Mouse (Mus musculus) retina, embryonic 14.5 days (tissue): Measurements from ENCODE around the gene Snai3.
A peak's percentile ranks its signal among the peaks of the same experiment; 100 is the strongest.

Experiments used
- DNase-seq: peaks from one replicate; pipeline ENCODE4 v3.0.0-alpha.2; 2015; ENCODE audit warnings: low spot score

Gene Snai3

DNA sequence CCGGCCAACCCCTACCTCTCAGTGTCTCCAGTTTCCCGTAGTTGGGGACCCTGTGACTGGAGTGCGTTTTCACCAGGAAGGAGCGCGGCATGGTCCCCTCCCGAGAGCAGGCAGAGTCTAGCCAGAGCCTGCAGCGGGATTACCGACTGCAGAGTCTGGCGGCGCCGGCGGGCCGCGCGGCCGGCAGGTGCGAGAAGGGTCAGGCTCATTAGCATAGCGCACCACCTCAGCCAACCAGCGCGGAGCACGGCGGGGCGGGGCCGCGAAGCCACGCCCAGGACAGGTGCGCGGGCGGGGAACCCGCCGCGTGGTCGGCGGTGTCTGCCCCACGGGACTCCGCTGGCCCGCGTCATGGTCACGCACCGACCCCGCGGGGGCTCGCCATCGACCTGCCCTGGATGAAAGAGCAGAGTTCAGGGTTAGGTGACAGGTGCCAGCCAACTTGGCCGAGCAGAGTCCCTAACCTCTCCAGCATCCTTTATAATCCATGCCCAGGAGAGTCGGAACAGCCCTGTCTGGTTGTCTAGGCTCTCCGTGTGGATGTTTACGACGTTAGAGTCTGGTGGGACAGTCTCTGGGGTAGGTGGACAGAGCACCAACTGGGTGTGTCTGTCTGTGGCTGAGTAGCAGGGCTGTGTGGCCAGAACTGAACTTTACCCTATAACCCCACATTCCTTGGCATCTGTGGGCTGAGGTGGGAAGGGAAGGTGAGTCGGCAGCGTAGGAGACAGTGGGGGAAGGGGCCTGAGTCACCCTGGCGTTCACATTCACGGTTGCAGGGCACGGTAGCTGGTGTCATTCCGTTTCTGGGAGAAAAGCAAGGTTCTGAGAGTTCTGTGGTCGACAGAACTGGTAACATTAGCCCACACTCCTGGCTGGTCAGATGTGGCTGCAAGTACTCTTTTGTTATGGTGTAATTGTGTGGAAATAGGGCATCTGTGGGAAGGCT lies at the start of gene Snai3:
Gene Snai3, minus strand, starts transcription at position 210 of the 949 bp plus-strand sequence.
- peak; percentile 63 for DNase-seq

DNA sequence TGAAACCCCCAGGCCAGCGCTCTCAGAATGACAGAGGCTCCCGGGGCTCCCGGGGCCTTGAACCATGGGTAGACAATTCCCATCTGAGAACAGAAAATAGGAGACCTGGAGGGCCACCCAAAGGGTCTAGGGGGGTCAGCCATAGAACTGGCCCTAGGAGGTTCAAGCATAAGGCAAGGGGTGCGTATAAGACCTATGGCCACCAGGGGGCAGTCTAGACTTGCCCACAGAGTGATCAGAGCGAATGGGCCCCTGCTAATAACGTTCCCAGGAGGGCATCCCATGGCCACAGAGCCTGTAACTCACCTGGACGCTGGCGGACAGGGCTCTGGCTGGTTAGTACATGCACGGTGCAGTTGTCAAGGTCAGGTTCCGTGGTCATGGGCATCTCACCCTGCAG lies 40.3 kb upstream of the Snai3 start:
- peak; percentile 97 for DNase-seq

DNA sequence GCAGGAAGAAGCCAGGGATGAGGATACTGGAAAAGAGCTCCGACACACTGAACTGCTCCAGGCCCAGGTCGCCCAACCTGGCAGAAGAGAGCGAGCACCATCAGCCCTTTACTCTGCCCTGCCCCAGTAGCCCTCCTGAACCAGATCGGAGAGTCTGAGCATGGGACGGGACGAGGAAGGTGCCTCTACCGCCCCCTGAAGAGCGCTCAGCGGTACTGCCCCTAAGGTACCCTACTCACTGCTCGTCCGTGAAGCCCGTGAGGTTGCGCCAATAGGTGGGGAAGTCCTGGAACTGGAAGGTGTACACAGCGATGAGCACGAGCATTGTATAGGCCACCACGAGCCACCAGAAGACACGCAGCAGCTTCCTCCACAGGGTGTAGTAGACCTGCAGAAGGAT lies 37.4 kb upstream of the Snai3 start:
- peak; percentile 34 for DNase-seq

DNA sequence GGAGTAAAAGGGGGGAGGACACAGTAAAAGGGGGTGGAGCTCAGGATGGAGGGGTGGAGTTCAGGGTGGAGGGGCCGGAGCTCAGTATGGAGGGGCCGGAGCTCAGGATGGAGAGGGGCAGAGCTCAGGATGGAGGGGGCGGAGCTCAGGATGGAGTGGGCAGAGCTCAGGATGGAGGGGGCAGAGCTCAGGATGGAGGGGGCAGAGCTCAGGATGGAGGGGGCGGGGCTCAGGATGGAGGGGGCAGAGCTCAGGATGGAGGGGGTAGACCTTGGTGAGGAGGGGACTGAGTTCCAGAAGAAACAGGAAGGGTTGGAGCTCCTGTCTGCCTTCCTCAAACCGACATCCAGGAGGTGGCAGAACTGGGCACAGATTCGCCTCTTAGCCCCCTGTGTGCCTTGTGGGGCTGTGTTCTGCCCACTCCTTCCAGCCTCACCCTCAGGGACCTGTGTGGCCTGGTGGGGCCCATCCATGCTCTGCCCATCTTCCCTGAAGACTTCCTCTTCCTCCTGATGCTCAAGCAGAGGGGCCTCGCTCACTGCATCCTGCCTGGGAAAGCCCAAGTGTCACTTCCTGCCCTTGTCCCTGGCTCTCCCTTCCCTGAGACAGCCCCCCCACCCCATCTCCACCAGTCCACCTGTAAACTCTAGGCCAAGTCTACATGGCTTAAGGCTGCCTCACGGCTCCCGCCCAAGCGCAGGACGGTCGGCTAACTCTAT lies 36.6 kb upstream of the Snai3 start:
- DNase-seq = no peak

DNA sequence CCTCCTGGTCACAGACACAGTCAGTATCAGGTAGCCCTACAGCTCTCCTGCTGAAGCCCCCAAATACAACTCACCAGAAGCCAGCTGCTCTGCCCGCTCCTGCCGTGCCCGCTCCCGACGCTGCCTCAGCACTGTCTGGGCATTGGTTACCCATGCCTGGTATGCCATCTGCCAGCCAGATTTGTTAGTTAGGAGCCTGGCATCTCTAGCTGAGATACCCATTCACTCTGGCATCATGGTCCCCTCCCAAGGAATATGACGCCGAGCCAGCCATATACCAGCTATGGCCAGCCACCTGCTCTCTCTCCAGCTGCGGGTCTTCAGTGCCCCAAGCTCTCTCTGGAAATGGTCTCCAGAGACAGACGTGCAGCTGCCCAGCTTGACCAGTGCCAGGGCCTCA lies 27.9 kb upstream of the Snai3 start:
- DNase-seq = no peak

DNA sequence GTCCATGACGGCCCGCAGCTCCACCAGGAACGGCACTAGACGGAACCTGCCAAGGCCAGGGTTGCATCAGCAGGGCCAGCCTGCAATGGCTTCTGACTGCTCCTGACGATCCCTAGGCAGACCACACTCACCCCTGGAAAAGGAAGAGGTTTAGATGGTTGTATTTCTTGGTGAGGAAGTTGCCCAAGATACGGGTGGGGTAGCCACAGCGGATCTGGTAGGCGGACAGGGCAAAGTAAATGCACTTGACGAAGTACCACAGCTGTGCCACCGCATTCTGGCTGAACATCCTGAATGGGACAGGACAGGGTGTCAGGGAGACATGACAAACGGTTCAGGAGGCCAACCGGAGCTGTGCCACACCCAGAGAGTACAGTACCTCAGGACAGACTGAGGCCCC lies 24.3 kb upstream of the Snai3 start:
- no peak for DNase-seq

DNA sequence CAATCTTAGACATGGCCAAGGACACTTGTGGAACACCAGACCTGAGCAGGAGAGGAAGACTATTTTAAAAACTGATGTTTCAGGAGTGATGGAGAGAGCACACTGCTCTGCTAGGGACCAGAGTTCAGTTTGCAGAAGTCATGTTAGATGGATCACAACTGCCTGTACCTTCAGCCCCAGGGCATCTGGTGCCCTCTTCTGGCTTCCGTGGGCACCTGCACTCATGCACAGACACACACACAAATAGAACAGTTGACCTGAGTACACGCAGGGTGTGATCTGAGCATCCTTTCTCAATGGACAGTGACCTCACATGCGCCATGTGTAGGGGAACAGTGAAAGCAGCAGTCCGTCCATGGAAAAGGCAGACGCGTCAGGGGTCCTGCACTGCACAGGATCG lies 23.3 kb upstream of the Snai3 start:
- DNase-seq = no peak

DNA sequence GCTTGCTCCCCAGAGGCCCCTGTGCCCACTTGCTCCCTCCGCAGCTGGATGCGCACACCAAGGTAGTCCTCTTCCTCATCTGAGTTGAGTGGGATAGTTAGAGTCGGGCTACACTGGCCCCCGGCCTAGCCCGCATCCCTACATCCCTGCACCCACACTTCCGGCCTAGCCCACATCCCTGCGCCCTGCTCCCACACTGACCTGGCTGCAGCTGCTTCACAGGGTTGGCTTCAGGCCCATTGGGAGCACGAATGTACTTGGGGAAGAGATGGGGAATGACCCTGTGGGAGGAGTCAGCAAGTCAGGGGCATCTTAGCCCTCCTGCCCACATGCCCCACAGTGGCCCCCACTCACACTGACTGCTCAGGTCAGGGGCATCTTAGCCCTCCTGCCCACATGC lies 21.9 kb upstream of the Snai3 start:
- no peak for DNase-seq

DNA sequence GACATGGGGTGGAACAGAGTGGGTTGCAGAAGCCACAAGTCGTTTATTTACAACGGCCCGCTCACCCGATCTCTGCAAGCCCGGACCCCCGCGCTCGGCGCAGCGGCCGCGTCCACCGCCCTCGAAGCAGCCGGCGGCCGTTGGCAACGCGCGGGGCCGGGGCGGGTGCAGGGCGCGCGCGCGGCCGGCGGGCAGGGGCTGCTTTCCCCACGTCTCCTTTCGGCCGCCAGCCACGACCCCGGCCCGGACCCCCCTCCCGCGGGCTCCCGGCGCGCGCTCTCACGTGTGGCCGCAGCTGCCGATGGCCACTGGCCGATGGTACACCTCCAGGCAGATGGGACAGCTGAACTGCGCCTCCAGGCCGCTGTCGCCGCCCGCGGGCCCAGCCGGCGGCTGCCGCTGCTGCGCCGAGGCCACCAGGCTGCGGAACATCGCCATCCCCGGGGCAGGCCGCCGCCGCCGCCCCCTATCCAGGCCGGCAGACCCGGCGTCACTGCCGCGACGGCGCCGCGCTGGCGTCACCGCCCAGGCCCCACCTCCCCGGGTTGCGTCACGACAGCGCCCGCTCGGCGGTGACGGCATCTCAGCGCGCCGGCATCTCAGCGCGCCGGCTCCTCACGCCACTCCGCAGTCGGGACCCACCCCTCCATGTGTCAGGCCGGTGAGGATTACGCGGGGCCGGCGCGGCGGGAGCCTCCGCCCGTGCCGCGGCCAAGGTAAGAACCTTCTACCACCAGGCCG lies 15.2 kb upstream of the Snai3 start, which contains the start of the genes Rnf166 and Ctu2:
Gene Rnf166, minus strand, starts transcription at position 485 of the 741 bp plus-strand sequence.
Gene Ctu2, plus strand, starts transcription at position 564 of the 741 bp plus-strand sequence.
- DNase-seq = peak; percentile 92

DNA sequence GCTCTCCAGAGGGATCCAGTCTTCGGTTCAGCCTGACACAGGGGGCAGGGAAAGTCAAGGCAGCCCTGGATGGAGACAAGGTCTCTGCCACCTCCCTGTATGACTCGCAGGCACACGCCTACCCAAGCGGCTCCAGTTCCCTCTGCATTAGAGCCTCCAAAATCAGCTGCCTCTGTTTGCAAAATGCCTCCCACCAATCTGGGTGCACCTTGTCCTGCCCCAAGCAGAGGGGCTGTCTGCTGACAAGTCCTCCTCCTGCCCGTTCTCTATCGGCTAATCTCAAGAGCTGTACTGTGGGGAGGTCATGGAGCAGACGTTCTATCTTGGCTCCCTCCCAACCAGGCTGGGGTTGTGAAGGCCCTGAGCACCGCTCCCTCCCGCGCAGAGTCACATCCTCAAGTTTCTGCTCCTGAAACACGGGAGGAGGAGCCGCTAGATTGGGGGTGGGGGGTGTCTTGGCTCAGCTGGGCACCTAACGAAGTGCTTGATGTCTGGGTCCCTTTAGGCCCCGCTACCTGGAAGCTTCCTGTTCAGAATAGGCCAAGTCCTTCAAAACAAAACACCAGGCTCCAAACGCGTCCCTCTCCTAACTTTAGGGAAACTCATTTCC lies 14.5 kb upstream of the Snai3 start:
- DNase-seq = no peak

DNA sequence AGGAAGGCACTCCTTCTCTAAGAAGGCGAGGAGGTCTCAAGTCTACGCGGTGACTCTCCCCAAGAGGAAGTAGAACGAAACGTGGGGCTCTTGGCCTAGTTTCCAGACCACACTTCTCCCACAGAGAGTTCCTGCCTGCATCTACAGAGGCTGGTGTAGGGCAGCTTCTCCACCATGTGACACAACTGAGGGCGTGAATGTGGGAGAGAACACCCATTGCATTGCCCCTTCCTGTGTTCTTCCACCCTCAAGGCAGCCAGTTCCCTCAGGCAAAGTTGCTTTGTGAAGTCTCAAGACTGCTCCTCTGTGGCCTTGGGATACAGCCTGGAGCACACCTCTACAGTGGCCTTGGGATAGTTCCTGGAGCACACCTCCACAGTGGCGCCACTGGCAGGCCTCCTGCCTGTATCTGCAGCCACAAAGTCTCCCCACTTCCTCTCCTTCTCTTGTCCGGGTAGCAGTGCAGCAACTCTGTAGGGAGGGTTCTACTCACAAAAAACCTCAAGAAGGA lies 13.4 kb upstream of the Snai3 start:
- DNase-seq = no peak

DNA sequence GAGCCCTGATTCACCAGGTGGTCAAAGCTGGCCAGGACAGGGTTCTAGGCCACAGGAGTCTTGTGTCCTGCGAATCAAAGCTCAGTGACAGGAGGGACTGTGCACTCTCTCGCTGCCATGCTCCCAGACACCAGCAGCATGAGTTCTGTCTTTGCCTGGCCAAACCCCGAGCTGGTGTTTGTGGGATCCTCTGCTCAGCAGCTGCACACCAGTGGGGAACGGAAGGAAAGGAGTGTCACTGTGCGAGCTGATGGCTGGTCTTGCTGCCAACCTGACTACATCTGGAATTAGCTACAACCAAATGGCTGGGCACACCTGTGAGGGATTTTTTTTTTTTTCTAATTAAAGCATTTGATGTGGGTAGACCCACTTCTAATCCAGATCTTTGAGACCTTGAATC lies 10.2 kb upstream of the Snai3 start:
- DNase-seq = no peak

DNA sequence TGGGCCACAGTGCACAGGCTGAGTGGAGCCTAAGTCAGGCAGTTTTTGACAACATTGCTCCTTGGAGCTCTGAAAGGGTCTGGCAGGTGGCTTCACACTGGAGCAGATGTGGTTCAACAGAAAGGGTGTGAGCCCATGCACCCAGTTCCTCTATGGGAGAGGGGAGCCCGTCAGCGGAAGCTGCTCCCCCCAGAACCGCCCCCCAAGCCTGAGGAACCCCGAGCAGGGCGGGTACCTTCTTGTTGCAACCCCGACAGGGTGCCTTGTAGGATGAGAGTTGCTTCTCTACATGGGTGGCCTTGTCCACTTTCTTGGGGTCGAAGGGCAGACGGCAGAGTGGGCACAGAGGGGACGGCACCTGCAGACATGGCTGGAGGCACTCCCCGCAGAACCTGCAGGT lies 9.4 kb upstream of the Snai3 start:
- no peak for DNase-seq

DNA sequence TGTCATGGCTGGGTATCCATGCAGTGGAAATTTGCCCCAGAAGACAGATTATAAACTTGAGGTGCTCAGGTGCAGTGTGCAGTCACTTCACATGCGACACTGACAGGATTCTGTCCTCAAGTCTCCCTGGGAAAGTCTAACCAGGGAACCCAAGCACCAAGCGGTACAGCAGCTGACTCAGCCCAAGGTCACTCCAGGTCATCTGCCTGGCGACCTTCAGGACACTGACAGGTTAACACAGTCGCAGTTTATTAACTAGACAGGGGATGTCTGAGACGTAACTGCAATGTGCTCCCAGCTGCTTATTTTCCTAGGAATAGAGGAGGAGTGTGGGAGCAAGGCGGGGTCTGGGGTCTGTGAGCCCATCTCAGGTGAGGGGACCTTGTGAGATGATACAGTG lies 8.9 kb upstream of the Snai3 start:
- DNase-seq = no peak

DNA sequence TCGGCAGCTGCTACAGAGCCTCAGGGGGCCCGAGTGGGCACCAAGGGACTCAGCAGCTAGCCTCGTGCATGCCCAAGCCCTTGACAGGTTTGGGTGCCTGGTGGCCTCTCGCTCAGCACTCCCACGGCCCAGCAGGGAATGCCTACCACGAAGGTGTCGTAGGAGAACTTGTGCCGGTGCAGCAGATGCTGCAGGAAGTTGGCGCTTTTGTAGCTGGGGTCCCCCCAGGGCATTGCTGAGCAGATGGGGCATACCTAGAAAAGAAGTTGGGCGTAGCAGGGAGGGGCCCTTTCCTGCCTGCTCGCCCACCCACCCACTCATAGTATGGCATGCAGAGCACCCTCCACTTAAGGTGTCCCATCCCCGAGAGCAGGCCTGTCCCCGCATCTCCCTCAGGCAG lies 7.3 kb upstream of the Snai3 start:
- no peak for DNase-seq

DNA sequence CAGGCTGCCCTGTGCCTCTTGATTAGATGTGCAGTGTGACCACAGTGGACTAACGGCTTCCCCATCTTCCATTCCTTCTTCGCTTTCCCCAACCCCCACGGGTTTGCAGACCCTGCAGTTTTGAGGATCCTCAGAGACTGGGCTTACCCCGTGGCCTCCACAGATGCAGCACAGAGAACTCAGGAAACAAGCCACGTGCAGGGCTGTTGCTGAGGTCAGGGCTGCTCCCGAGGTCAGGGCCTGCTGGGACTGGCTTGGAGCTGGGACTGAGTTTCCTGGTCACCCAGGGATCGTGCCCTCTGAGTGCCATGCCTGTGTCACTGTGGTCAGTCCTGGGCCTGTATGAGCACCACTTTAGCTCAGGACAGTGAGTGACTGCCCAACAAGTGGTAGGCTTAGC lies 4.5 kb upstream of the Snai3 start:
- no peak for DNase-seq

DNA sequence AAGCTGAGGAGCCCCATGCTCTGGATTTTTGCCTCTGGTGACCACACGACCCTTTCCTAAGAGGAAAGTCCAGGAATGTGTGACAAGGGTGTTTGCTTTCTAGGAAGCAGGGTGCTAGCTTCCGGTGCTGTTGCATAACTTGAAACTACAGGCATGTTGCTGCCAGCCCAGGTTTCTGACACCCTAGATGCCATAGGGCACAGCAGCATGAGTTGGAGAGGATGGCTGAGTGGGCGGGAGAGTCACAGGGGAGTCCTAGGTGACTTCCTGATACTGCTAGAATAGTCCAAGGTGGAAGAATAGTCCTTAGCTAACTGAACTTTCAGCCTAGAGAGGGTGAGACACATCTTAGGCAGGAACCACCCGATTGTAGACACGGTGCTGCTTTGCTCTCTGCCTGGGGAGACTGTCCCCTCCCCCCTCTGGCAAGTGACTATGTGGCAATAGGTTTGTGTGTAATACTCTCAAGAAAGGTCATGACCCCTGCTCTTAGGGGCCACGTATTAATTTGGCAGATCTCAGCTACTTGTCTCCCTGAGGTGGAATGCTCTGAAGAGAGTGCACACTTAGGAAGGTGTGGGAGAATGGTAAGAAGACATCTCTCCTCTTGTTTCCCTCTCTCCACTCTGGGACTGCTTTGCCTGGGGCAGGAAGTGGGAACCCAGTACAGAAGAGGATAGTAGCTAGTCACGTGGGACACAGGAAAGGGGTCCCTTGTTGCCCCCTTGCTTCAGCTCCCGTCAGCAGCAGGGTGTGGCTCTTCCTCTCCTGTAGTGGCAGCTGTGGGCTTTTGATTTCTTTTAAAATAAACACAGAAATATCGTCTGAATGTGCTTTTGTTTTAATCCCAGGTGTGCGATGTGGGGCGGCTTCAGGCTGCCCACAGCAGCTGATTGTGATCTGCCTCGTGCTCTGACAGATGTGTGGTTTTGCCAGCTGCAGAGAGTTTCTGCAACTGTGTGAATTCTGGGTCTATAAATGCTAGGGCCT lies 3.4 kb upstream of the Snai3 start:
- DNase-seq = no peak

DNA sequence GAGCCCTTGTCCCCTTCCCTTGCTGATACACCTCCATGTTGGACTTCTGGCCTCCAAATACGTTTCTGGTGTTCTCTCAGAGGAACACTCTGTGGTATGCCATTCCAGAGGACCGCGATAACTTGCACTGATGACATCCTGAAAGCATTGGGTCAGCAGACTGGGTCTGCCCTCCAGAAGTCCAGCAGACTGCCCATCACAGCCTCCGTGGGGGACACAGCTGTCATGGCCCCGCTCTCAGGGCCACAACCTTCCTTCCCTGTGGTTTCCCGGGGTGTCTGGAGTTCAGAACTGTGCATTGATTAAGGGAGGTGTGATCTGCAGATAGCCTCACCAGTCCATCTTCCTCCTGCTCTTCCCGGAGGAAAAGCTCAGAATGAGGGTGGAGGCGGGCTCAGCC lies 2.0 kb upstream of the Snai3 start:
- no peak for DNase-seq

DNA sequence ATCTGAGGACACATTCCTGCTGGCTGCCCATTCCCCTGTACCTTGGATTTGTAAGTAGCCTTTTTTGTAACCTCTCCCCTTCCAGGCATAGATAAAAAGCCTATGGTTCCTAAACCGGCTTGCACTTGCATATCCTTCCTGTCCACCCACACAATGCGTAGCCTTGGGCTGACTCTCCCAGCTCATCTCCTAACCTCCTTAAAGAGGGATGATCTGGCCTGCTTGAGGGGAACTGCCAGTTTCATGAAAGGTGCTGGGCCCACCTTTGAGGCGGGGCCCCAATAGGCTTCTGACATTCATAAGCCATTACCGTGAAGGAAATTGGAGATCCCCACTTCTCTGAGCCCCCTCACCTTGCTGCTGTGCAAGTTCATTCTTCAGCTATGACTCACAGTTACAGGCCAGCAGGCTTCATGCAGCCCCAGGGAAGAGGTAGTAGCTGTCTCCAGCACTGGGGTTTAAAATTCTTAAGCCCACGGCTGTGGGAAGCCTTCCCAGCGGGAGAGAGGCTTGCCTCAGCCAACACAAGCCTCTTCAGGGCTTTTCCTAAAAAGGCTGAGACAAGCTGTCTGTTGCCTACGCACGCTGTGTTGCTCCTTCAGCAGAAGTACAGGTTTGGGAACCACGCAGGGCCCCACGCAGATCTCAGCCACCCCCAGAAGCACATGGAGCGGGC lies 1.1 kb upstream of the Snai3 start:
- no peak for DNase-seq

DNA sequence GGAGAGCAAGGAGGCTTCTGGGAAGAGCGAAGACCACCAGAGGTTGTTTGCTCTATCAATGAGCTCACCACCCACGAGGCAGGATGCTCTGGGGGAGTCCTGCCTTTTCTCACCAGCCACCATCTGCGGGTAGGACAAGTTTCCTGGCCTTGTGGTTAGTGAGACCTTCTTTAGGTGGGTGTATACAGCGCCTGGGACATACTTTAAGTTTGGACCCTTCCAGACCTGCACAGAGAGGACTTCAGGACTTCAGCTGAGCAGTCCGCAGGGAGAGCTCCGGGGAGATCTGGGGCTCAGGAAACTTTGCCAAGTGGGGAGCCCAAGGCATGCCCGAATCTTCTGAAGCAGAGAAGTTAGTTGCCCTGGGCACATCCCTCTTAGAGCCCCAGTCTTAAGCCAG lies 543 bp downstream of the Snai3 start:
- no peak for DNase-seq
